Mouse (Mus musculus): Measurements from ENCODE around the gene Olfr1057.
"Not testable (repeated sequence)": the region's sequence is repeated elsewhere in the genome, so short reads cannot be mapped to it uniquely, and the experiment has no call there.

Gene Olfr1057

GRCm38 (mm10) chr2:86378293-86378692 is at the start of gene Olfr1057:
TSS of gene Olfr1057 (minus strand) at chr2:86378393.
- no peak for DNase-seq (ENCODE audit: low spot score)

GRCm38 (mm10) chr2:86426649-86427048 is 48.5 kb upstream of the Olfr1057 start, which contains the start of gene Olfr1062:
TSS of gene Olfr1062 (minus strand) at chr2:86426749.
- not testable (repeated sequence) for DNase-seq (ENCODE audit: low spot score)

- DNase-seq (ENCODE audit: low spot score): no peak
These were observed 35.8 kb upstream of the Olfr1057 start, which contains the start of gene Olfr1061 for GRCm38 (mm10) chr2:86413950-86414349. TSS of gene Olfr1061 (minus strand) at chr2:86414050.

- DNase-seq (ENCODE audit: low spot score): no peak
These were observed 16.9 kb upstream of the Olfr1057 start for GRCm38 (mm10) chr2:86395114-86395513.

- not testable (repeated sequence) for DNase-seq (ENCODE audit: low spot score)
These were observed 10.3 kb upstream of the Olfr1057 start, which contains the start of gene Olfr1058 for GRCm38 (mm10) chr2:86388461-86388860. TSS of gene Olfr1058 (minus strand) at chr2:86388561.

- DNase-seq (ENCODE audit: low spot score): not testable (repeated sequence)
These were observed 11.9 kb downstream of the Olfr1057 start for GRCm38 (mm10) chr2:86366342-86366741.

- DNase-seq (ENCODE audit: low spot score): no peak
These were observed 15.8 kb downstream of the Olfr1057 start, which contains the start of gene Olfr1056 for GRCm38 (mm10) chr2:86362369-86362768. TSS of gene Olfr1056 (minus strand) at chr2:86362469.

GRCm38 (mm10) chr2:86351751-86352150 is 26.4 kb downstream of the Olfr1057 start:
- DNase-seq (ENCODE audit: low spot score): peak; percentile 5

GRCm38 (mm10) chr2:86350184-86350583 is 28.0 kb downstream of the Olfr1057 start, which contains the start of gene Olfr1055:
TSS of gene Olfr1055 (minus strand) at chr2:86350284.
- no peak for DNase-seq (ENCODE audit: low spot score)

GRCm38 (mm10) chr2:86335333-86335732 is 42.9 kb downstream of the Olfr1057 start, which contains the start of gene Olfr1054:
TSS of gene Olfr1054 (minus strand) at chr2:86335433.
- no peak for DNase-seq (ENCODE audit: low spot score)

Data from layer of hippocampus, adult 11-12 months (tissue).